Mouse (Mus musculus) left cerebral cortex, adult 6 months (tissue): ENCODE measurements around the gene Park7. TPM values are rescaled to one million over a fixed set of nuclear protein-coding genes. Genes with fewer than 3 reads are reported as not detected.

Experiments
- long read RNA-seq, 2 experiments: library from polyadenylated mRNA; unstranded; transcript quantifications; one replicate each; pipeline ENCODE4 v2.0.0; 2019 to 2020
- polyA plus RNA-seq: library from polyadenylated mRNA; unstranded; fragments of <200 nt; fragmentation: Nextera tagmentation; gene quantifications from 2 replicates; pipeline ENCODE4 v1.2.3, GENCODE M21; 2021

Park7 gene
- 493 and 567 TPM in 2 replicates for polyA plus RNA-seq
- long read RNA-seq, experiment 1, transcript Park7-201 (7 exons, 908 nt): major isoform, 165 of 203 reads
- long read RNA-seq, experiment 1, partial matches to known transcripts: 9 of 203 reads
- long read RNA-seq, experiment 1, other reads (novel, unspliced or antisense): 23 of 203 reads
- long read RNA-seq, experiment 2, transcript Park7-204 (7 exons, 882 nt): minor isoform, 5 of 509 reads
- long read RNA-seq, experiment 2, transcript Park7-201 (7 exons, 908 nt): major isoform, 451 of 509 reads
- long read RNA-seq, experiment 2, partial matches to known transcripts: 44 of 509 reads
- long read RNA-seq, experiment 2, other reads (novel, unspliced or antisense): 9 of 509 reads

DNA sequence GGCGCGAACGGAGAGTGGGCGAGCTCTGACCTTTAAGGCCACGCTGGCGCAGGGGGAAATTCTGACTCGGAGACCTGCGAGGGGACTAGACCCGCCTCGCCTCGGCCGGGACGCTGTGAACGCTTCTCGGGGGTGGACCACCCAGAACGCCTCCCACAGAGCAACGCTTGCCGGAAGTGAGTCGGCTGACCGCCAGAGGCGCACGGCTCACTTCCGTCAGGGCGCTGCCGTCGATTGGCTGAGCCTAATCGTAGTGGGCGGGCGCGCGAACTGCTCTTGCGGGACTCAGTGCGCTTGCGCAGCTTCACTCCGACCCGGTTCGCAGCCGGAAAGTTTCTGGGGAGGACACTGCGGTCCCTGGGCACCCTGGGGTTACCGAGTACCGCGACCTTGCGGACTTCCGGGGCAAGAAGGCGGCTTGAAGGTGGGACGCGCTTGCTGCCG is at the start of gene Park7, which contains the start of gene Tnfrsf9:
Gene Park7, minus strand, starts transcription at position 148 of the 444 bp plus-strand sequence.
Gene Tnfrsf9, plus strand, starts transcription at position 273 of the 444 bp plus-strand sequence.

DNA sequence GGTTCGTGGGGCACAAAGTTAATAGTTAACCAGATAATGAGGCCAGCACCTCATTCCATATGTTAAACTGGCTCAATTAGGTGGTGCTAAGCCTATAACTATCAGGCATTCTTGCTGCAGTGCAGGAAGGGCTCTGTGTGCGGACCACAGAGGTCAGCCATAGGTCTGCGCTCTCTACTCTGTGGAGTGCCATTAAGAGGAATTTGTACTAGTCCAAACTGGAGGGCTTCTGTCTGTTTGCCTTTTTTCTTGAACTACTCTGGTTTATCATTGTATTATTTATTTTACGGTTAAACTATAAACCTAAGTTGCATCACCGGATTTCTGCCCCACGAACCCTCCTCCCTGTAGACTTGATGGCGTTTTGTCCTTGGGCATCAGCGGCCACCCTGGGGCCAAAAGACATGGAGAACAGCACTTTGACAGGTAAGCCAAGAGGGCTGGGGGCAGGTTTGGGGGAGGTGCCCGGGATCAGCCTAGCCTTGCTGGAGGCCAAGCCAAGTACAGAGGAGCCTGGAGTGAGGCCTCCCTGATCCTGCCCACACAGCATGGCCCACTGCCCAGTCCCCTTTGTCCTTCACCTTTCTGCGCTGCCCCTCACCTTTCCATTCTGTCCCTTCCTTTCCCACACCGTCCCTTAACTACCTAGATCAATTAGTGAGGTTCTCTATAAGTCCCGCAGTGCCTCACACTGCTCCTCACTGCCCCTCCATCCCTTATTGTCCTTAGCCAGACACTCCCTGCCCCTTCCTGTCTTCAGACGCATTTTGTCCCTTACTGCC is 60.4 kb downstream of the Park7 start, which contains the start of gene Errfi1:
Gene Errfi1, plus strand, starts transcription at position 240 of the 782 bp plus-strand sequence.

Other genes with a start within 250 kb of the Park7 start
- 21.6 and 21.8 TPM in 2 replicates for gene Errfi1, start 60.5 kb downstream of the Park7 start, polyA plus RNA-seq
- gene Tnfrsf9, start 125 bp upstream of the Park7 start, polyA plus RNA-seq: 0.34 and 0.48 TPM in 2 replicates
- not detected in 2 replicates for gene Uts2, start 82.7 kb upstream of the Park7 start, polyA plus RNA-seq
- gene Per3, start 130.2 kb upstream of the Park7 start, polyA plus RNA-seq: 15.7 and 16.7 TPM in 2 replicates
- 30.3 and 31.6 TPM in 2 replicates for gene Vamp3, start 143.5 kb upstream of the Park7 start, polyA plus RNA-seq
- not detected in 2 replicates for gene Gm13090, start 175.1 kb upstream of the Park7 start, polyA plus RNA-seq